Mouse (Mus musculus) embryonic facial prominence, embryonic 14.5 days (tissue): ENCODE data around the gene Setd6. TPM values are rescaled to one million over a fixed set of nuclear protein-coding genes. Genes with fewer than 3 reads are reported as not detected.

Source experiments
- ATAC-seq: fragments of 200-750 bp; cut with Nextera tagmentation; 2 replicates; pipeline ENCODE4 v1.8.0; 2017; ENCODE audit warnings: low read depth, moderate number of reproducible peaks, moderate TSS enrichment
- DNase-seq: peaks from one replicate; pipeline ENCODE4 v3.0.0-alpha.2; 2015; ENCODE audit warnings: low spot score
- H3K27ac ChIP-seq: fragments of 300-500 bp; sonication (generic); replicated peaks from 2 replicates; pipeline ENCODE4 v1.5.1; 2014; ENCODE audit warnings: low read depth, mild to moderate bottlenecking, low read length, moderate library complexity
- H3K27me3 ChIP-seq: fragments of 300-500 bp; sonication (generic); replicated peaks from 2 replicates; pipeline ENCODE4 v1.6.1; 2014; ENCODE audit warnings: low read length; ENCODE audit not compliant: control insufficient read depth, insufficient read depth
- H3K36me3 ChIP-seq: fragments of 300-500 bp; sonication (generic); 2 replicates; pipeline ENCODE4 v1.6.1; 2014; ENCODE audit warnings: low read length, mixed read lengths; ENCODE audit not compliant: control insufficient read depth, insufficient read depth
- H3K4me1 ChIP-seq: fragments of 300-500 bp; sonication (generic); 2 replicates; pipeline ENCODE4 v1.6.1; 2014; ENCODE audit warnings: antibody characterized with exemption, low read length; ENCODE audit not compliant: control insufficient read depth, insufficient read depth
- H3K4me2 ChIP-seq: fragments of 300-500 bp; sonication (generic); 2 replicates; pipeline ENCODE4 v1.6.1; 2014; ENCODE audit warnings: low read depth, mild to moderate bottlenecking, low read length, moderate library complexity, mixed read lengths
- H3K4me3 ChIP-seq: fragments of 300-500 bp; sonication (generic); 2 replicates; pipeline ENCODE4 v1.5.1; 2014; ENCODE audit warnings: low read depth, mild to moderate bottlenecking, low read length
- H3K9ac ChIP-seq: fragments of 300-500 bp; sonication (generic); 2 replicates; pipeline ENCODE4 v1.6.1; 2014; ENCODE audit warnings: low read depth, mild to moderate bottlenecking, low read length, moderate library complexity, mixed read lengths
- H3K9me3 ChIP-seq: fragments of 300-500 bp; sonication (generic); 2 replicates; pipeline ENCODE4 v1.6.1; 2016; ENCODE audit warnings: low read length; ENCODE audit not compliant: control insufficient read depth
- WGBS: fragments of 180-500 bp; shearing (Covaris S2); extraction: QIAGEN DNeasy Blood & Tissue Kit; methylation state at CpG from one replicate; pipeline ENCODE4 v1.1.7; 2014; 5-methylcytosine and 5-hydroxymethylcytosine counted together
- polyA plus RNA-seq: library from polyadenylated mRNA; unstranded; fragments of >200 nt; fragmentation: Nextera tagmentation; extraction: Ambion mirVana; gene quantifications from 2 replicates; pipeline ENCODE4 v1.2.1, GENCODE M21; 2014

Setd6 gene
- polyA plus RNA-seq, 1 experiment from 2014 or later: 16.8 TPM

GRCm38 (mm10) chr8:95702480-95703446, 12.9 kb upstream of the Setd6 start:
- Histone ChIP-seq H3K4me3 (peak overlapping the region; percentile 52), H3K27ac (no peak overlapping the region; the same call in 1 of the 2 replicates), H3K4me2 (peak overlapping the region; percentile 85), H3K9ac (peak overlapping the region; percentile 64), H3K9me3 (no peaks in the 10 kb centered on the region), H3K4me1 (no peaks in the 10 kb centered on the region; the same call in 1 of the 2 replicates), H3K27me3 (peaks cover 10% of the 10 kb centered on the region; the same call in 1 of the 2 replicates), H3K36me3 (no peaks in the 10 kb centered on the region; the same call in 1 of the 2 replicates)
- under 1% methylated on average over 28 of the region's 34 CpGs for WGBS
- ATAC-seq: peak; percentile 96
- peak; percentile 97 for DNase-seq

GRCm38 (mm10) chr8:95703461-95704260, 12.0 kb upstream of the Setd6 start:
- WGBS: 2% methylated on average over 14 of the region's 15 CpGs
- ATAC-seq (peak; percentile 31; the same call in 1 of the 2 replicates), DNase-seq (peak; percentile 67)
- peak overlapping the region; percentile 85 for H3K4me2 ChIP-seq
- no peaks in the 10 kb centered on the region; the same call in 1 of the 2 replicates for H3K4me1 ChIP-seq
- 0 out of 2 replicates have a peak, but pooled peaks cover 6% of the 10 kb centered on the region for H3K27me3 ChIP-seq
- no peaks in the 10 kb centered on the region for H3K9me3 ChIP-seq
- no peak overlapping the region for H3K27ac ChIP-seq
- H3K9ac ChIP-seq: peak overlapping the region; percentile 64
- H3K4me3 ChIP-seq: peak overlapping the region; percentile 52
- no peaks in the 10 kb centered on the region; the same call in 1 of the 2 replicates for H3K36me3 ChIP-seq

- WGBS: 96% methylated on average over 3 of the region's 3 CpGs
Measured at GRCm38 (mm10) chr8:95704538-95704937, 11.1 kb upstream of the Setd6 start.

GRCm38 (mm10) chr8:95709579-95709978, 6.1 kb upstream of the Setd6 start:
- Histone ChIP-seq H3K4me3 (no peak overlapping the region), H3K4me1 (no peaks in the 10 kb centered on the region), H3K27ac (no peak overlapping the region), H3K9ac (no peak overlapping the region), H3K27me3 (no peaks in the 10 kb centered on the region), H3K36me3 (no peaks in the 10 kb centered on the region; the same call in 1 of the 2 replicates), H3K9me3 (no peaks in the 10 kb centered on the region), H3K4me2 (no peak overlapping the region)
- ATAC-seq: no peak
- WGBS: 98% methylated on average over 7 of the region's 7 CpGs
- no peak for DNase-seq

More at GRCm38 (mm10) chr8:95704538-95704937, 11.1 kb upstream of the Setd6 start:
- DNase-seq (no peak), ATAC-seq (no peak)
- Histone ChIP-seq H3K4me2 (no peak overlapping the region), H3K27ac (no peak overlapping the region), H3K27me3 (no peaks in the 10 kb centered on the region), H3K9ac (no peak overlapping the region), H3K4me3 (no peak overlapping the region), H3K36me3 (no peaks in the 10 kb centered on the region; the same call in 1 of the 2 replicates), H3K4me1 (no peaks in the 10 kb centered on the region; the same call in 1 of the 2 replicates), H3K9me3 (no peaks in the 10 kb centered on the region)

GRCm38 (mm10) chr8:95711029-95711428, 4.7 kb upstream of the Setd6 start:
- ATAC-seq (no peak), DNase-seq (no peak)
- H3K9me3 ChIP-seq: no peaks in the 10 kb centered on the region
- H3K27ac ChIP-seq: no peak overlapping the region
- 0 out of 2 replicates have a peak, but pooled peaks cover 3% of the 10 kb centered on the region for H3K4me1 ChIP-seq
- no peaks in the 10 kb centered on the region for H3K36me3 ChIP-seq
- H3K27me3 ChIP-seq: no peaks in the 10 kb centered on the region
- no peak overlapping the region for H3K4me2 ChIP-seq
- no peak overlapping the region for H3K9ac ChIP-seq
- 58% methylated on average over 3 of the region's 3 CpGs for WGBS
- H3K4me3 ChIP-seq: no peak overlapping the region

- no peak for DNase-seq
- no peaks in the 10 kb centered on the region for H3K9me3 ChIP-seq
- no peak overlapping the region for H3K9ac ChIP-seq
- H3K4me2 ChIP-seq: no peak overlapping the region
- H3K36me3 ChIP-seq: no peaks in the 10 kb centered on the region
- H3K27me3 ChIP-seq: no peaks in the 10 kb centered on the region
- peaks cover 11% of the 10 kb centered on the region for H3K4me1 ChIP-seq
- ATAC-seq: no peak
- WGBS: 79% methylated on average over 8 of the region's 9 CpGs
- H3K4me3 ChIP-seq: no peak overlapping the region
- no peak overlapping the region for H3K27ac ChIP-seq
Measured at GRCm38 (mm10) chr8:95712395-95712794, 3.3 kb upstream of the Setd6 start.

- no peaks in the 10 kb centered on the region for H3K27me3 ChIP-seq
- no peak overlapping the region for H3K4me2 ChIP-seq
- H3K9me3 ChIP-seq: no peaks in the 10 kb centered on the region
- ATAC-seq: peak; percentile 8; the same call in 1 of the 2 replicates
- no peak overlapping the region for H3K4me3 ChIP-seq
- H3K9ac ChIP-seq: no peak overlapping the region
- H3K27ac ChIP-seq: no peak overlapping the region
- H3K4me1 ChIP-seq: peaks cover 11% of the 10 kb centered on the region
- 76% methylated on average over 19 of the region's 19 CpGs for WGBS
- peak; percentile 26 for DNase-seq
- H3K36me3 ChIP-seq: peaks cover 8% of the 10 kb centered on the region
Measured at GRCm38 (mm10) chr8:95713100-95714010, 2.3 kb upstream of the Setd6 start.
